Mouse (Mus musculus): ENCODE data around the gene Cpm. TPM values are rescaled to one million over a fixed set of nuclear protein-coding genes. Genes with fewer than 3 reads are reported as not detected.
"Not testable (repeated sequence)": the region's sequence is repeated elsewhere in the genome, so short reads cannot be mapped to it uniquely, and the experiment has no call there.

The Cpm gene
- total RNA-seq, 2 experiments from 2014 or later: 2.8 to 3.6 TPM

DNA sequence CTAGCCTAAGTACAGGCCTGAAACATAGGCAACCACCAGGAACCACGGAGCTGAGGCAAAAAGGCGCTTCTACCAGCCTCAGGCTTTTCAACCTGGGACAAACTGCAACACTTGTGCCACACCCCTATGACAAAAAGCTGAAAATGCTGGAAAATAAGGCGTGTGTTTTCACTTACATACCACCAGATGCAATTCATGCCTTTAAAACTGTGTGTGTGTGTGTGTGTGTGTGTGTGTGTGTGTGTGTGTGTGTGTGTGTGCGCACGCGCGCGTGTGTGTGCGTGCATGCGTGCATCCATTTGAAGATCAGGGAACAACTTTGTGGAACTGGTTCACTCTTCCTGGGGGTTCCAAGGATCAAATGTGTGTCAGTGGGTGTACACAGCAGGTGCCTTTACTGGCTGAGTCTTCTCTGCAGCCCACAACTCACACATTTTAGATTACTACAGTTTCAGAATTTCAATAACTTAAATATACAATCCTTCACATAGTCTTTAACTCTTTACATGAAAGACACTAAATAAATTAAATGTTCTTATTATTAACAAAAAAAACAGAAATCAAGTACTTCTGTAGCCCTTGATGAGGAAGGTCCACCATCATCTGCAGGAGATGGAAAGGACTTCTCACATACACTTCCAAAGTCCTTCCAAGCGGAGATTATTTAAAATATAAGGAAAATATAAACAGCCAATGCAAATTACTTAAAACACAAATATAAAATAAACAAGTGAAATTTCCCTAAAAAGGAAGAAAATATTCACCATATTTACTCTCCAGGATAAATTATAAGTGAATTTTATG, 60.2 kb downstream of the Cpm start:
- DNase-seq: no peak

DNA sequence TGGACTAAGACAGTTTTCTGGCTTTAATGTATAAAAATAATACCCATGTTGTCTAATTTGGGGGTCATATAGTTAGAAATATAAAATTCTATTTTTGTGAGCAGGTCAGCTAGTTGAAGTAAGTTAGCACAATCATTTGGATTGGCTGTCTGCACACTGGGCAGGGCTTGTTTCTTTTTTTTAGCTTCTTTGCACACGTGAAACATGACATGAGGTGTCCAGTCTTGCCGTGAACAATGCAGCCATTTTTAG, 60.7 kb downstream of the Cpm start:
- no peak for DNase-seq

DNA sequence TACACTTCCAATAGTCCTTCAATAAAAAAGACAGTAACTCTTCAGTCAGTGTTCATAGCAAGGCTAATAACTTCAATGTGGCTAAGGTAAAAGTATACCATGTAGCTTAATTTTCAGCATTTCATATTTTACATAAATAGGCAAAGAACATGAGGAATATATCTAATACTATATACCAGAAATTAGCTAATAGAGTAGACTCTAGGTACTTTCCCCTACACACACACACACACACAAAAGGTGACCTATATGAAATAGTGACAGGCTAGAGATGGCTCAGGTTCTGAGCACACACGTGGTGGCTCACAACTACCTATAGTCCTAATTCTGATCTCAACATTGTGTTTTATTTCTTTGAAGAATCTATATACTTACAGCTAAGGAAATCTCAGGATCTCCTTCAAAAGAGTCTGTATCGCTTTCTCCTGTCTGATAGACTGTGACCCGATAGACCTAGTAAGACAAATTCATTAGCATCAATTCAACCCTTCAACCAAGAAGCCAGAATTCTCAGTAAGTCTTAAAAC, 61.5 kb downstream of the Cpm start:
- DNase-seq: no peak

DNA sequence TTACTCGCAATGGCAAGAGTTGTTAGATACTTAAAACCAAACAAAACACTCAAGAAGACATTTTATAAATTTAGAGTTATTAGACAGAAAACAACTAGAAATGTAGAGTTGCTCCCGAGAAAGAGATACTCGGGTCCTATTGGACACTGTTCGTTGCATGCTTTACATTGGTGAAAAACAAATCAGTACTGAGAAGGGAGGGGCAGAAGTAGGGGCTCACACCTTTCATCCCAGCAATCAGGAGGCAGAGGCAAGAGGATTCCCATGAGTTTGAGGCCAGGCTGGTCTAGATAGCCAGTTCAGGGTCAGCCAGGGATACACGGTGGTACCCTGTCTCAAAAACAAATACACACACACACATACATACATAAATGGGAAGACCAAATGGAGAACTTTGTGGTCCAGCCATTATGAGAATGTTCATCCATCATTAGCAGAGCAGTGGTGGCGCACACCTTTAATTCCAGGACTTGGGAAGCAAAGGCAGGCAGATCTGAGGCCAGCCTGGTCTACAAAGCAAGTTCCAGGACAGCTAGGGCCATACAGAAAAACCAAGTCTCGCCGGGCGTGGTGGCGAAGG, 62.2 kb downstream of the Cpm start:
- DNase-seq: no peak

DNA sequence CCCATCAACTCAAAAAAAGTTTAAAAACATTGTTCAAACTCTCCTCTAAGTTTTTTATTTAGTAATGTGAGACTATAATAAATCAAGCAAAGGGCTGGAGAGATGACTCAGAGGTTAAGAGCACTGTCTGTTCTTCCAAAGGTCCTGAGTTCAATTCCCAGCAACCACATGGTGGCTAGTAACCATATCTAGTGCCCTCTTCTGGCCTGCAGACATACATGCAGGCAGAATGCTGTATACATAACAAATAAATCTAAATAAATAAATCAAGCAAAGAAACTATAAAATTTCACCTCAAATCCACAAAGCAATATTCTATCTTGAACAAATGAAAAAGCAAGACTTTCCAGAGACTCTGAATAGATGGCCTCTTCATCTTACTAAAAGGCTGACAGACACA, 62.9 kb downstream of the Cpm start:
- DNase-seq: no peak

DNA sequence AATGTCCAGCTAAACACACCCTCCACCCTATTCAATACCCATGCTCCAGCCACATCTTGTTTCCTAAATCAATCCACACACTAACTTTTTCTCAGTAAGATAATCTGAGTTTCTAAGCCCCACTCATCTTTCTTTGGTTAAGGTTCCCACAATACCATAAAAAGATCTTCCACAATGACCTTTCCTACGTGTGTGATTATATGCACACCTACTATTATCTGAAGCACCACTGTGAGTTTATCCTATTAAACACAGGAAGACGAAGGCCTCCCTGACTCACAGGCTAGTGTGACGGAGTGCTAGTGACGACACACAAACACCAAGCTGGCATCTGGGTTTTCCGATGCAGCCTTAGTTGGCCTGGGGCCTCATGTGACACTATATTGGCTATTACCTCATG, 63.7 kb downstream of the Cpm start:
- DNase-seq: no peak

DNA sequence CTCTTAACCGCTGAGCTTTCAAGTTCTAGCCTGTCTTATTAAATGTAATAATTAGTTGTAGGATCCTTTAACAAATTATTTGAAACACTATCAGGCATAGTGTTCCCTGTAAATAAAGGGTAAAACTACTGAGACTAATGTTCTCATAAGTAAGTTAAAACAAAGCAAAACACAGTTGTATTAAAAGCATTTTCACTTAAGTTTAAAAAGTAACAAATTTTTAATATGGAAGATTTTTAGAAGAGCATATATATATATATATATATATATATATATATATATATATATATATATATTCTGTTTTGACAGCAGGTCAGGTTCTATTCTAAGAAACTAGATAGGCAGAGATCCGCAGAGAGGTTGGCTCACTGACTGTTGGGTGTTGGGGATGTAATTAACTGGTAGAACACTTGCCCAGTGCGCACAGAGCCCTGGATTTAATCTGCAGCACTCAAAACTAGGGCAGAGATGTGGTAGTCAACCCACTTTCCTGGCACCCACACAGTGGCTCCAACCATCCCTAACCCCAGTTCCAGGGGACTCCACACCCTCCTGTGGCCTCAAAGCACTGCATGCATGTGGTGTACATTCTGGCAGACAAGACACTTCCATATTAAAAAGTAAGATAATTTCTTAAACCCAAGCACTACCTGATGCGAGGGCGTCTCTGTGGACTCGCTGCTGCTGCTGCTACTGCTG, 65.1 kb downstream of the Cpm start:
- no peak for DNase-seq

DNA sequence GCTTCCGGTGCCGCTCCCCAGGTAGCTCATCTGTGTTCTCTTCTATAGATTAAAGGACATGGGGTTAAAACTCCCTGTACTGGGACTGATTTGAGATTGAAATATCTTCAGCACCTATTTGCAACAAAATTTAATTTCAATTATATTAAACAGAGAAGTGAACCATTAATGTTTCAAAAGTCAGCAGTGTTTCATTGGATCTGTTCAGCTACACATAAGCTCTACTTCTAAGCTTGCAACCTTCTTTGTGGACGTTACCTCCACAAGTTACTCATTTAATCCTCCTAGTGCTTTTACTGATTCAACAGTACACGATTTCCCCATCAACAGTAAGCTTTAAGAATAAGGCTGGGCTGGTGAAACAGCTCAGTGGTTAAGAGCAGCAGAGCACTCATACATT, 65.7 kb downstream of the Cpm start:
- DNase-seq: no peak

DNA sequence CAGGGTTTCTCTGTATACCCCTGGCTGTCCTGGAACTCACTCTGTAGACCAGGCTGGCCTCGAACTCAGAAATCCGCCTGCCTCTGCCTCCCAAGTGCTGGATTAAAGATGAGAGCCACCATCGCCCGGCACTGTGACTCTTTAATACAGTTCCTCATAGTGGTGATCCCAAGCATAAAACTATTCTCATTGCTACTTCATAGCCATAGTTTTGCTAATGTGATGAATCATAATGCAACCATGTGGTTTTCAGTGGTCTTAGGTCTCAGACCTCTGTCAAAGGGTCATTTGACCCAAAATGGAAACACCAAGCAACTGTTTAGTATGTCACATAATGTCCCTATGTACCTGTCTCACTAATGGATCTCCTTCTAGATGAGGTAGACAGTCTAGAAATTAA, 66.3 kb downstream of the Cpm start:
- no peak for DNase-seq

DNA sequence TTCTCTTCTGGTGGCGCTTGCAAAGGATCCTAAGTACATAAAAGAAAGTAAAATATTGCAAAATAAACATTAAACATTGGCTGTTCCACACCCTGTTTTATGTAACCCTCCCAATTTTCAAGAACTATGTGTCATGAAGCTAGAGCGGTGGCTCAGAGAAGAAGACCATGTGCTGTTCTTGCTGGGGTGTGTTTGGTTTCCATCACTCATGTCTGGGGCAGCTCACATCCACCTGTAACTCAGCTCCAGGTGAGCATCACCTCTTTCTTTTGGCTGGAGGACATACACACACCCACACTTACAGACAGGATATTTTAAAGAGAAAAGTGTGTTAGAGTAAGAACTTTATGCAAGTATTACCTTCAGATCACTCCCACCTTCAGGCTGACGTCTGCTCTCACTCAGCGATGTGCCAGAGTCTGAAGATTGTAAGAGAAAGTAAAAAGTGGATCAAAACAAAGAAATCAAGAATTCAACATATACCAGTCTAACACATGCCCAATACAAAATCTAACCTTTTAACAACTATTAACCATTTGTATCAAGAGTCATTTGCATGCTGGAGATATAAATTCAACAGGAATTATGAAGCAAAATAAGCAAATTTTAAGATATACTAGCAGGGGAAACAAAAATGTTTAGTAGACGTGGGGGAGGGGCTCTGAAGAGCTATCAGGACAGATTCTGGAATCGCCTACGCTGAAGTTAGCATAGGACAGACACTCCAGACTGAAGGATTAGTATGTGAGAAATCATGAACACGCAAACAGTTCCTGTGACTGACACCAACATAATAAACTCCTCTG, 66.9 kb downstream of the Cpm start:
- no peak for DNase-seq

DNA sequence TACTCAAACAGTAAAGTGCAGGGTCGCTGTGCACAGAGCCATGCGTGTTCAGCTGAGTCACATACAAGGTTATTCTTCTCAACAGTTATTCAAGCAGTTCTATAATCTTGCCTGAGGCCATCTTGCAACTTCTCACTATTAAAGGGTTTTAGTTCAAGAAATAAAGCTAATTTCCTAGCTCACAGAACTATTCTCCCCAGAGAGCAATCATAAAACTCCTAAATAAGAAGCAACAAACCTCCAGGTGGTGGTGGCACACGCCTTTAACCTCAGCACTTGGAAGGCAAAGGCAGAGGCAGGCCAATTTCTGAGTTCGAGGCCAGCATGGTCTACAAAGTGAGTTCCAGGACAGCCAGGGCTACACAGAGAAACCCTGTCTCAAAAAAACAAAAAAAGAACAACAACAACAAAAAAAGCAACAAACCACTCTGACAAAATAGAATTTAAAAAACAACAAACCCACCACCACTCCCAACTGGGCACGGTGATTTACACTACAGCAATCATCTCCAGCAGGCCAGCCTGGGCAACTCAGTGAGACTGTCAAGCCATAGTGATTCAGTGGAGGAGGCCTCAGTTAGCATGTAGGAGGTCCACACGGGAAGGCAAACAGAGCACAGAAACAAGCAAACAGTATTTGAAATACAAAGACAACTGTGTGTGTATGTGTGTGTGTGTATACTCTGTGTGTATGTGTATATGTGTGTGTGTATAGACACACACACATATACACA, 67.7 kb downstream of the Cpm start:
- no peak for DNase-seq

DNA sequence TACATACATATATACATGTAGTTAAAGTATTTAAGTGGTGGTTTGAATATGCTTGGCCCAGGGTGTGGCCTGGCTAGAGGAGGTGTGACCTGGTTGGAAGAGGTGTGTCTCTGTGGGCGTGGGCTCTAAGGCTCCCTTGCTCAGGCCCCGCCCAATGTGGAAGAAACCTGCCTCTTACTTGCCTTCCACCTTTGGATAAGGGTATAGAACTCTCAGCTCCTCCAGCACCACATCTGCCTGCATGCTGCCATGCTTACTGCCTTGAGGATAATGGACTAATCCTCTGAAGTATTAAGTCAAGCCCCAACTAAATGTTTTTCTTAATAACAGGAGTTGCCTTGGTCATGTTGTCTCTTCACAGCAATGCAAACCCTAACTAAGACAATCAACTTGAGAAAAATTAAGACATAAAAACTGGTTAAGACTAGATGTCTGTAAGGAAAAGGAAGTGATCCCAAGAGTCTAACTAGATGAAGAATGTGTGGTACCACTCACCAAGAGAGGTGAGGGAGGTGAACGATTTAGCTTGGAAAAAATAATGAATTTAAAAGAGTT, 68.3 kb downstream of the Cpm start:
- no peak for DNase-seq

DNA sequence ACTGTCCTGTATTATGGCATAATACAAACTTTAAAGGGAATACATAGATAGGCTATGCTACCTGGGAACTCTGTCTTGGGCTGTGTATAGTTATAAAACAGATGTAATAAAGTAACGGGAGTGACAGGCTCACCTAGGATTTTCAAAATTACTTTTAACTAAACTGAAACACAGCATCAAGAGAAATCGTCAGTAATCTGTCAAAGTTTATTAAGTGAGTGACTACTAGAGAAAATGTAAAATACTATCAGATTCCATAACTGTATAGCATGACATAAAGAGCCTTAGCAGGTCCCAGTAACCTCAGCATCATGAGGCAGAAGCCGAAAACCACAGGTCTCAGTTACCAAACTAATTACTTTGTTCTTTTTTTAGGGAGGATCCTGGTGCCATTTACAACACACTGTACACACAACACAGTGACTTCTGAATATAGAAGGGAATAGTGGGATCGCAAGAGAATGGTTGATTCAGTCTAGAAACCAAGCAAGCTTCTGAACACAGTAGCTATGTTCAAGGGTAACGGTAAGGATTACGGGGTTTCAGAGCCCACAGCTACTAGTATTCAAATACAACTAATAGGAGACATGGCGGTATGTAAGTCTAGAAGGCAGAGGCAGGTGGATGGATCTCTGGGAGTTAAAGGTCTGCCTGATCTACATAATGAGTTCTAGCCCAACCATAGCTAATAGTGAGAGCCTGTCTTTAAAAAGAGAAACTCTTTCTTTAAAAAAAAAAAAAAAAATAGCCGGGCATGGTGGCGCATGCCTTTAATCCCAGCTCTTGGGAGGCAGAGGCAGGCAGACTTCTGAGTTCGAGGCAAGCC, 69.2 kb downstream of the Cpm start:
- no peak for DNase-seq

DNA sequence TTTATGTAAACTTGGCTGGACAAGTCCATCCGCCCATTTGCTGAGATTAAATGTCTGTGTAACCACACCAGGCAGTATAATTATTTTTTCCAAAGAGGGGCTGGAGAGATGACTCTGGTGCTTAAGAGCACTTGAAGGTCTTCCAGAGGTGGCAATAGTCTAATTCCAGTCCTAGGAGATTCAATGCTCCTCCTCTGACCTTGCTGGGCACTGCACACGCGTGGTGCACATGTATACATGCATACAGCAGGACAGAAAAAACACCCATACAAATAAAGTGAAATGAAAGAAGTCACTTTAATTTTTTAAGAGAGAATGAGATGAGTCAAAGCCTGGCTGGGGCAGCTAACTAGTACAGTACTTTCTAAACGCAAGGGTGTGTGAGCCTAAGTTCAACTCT, 70.6 kb downstream of the Cpm start:
- DNase-seq: no peak

DNA sequence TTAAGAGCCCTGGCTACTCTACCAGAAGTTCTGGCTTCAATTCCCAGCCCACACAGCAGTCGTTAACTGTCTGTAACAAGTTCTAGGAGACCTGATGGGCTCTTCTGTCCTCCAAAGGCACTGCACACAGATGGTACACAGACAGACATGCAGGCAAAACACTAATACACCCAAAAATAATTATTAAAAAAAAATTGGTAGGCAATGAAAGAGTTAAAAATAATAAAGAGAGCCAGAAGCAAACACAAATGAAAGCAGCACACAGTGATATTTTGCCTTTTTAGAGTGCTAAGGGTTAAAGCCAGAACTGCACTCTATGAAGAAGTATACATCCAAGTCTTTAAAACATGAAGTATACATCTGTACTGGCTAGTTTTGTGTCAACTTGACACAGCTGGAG, 71.2 kb downstream of the Cpm start:
- DNase-seq: no peak

DNA sequence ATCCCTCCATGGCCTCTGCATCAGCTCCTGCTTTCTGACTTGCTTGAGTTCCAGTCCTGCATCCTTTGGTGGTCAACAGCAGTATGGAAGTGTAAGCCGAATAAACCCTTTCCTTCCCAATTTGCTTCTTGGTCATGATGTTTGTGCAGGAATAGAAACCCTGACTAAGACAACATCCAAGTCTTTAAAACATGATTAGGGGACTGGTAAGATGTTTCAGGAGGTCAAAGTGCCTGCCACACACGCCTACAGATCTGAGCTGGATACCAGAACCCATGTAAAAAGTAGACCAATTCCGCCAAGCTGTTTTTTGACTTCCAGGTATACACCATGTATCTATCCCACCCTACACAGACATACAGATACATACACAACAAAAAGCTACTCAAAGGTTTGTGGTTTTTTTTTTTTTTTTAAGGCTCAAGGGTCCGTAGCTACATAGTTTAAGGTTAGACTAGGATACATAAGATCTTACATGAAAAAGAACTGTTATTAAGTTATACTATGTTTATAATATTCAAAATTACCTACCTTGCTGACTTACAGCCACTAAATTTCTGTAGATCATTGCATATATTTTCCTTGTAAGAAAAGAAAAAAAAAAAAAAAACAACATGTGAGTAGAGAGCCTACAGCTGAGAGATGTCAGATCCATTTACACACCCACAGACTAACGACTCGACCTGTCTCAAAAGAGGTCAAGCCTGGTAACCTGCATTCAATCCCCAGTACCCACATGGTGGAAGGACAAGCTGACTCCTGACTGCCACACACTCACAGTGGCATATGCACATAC, 71.9 kb downstream of the Cpm start:
- DNase-seq: no peak

DNA sequence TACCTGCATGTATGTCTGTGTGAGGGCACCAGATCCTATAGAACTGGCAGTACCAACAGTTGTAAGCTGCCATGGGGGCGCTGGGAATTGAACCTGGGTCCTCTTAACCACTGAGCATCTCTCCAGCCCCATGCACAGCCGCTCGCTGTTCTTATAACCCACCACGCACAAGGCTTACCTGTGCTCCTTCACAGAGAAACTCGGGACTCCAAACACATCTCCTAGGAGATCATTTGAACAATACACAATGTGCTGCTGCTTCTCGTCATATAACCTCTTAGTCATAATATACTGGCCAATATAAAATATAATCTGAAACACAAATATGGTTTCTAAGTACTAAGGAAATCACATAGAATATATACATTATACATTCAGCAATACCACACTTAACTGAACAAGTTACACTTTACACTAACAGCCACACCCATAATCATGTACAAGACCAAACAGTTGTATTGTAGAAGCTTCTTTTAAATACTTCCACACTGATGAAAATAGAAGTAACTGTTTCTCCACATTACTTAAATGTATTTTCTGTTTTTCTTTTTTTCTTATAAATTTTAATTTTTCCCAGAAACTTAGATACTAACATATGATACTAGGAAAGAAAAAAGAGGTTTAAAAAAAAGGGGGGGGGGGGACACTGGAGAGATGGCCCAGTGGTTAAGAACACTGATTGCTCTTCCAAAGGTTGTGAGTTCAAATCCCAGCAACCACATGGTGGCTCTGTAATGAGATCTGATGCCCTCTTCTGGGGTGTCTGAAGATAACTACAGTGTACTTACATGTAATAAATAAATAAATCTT, 72.9 kb downstream of the Cpm start:
- DNase-seq: no peak

DNA sequence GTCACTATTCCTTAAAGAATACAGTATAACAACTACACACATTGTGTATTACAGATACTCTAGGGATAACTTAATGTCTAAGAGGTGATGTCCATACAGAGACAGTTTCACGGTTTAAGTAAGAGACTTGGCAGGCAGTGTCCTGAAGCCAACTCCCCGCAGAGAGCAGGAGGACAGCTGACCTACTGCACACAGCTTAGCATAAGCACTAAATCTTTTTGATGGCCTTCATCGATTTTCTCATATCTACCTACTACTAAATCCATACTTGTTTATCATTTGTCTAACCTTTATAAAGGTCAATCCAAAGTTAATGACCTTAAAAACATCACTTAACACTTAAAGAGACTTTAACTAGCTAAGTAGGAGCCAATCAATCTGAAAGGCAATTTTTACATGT, 74.2 kb downstream of the Cpm start:
- DNase-seq: no peak

DNA sequence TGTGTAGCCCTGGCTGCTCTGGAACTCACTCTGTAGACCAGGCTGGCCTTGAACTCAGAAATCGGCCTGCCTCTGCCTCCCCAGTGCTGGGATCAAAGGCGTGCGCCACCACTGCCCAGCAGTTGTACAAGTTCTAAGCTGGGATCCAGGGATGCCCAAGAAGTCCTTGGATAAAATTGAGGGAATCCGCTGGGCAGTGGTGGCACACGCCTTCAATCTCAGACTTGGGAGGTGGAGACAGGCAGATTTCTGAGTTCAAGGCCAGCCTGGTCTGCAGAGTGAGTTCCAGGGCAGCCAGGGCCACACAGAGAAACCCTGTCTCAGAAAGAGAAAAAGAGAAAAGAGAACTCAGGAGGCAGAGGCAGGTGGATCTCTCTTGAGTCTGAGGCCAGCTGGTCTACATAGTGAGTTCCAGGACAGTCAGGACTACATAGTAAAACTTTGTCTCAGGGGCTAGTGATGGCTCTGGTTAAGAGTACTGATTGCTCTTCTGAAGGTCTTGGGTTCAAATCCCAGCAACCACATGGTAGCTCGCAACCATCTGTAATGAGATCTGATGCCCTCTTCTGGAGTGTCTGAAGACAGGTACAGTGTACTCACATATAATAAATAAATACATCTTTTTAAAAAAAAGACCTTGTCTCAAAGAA, 75.1 kb downstream of the Cpm start:
- not testable (repeated sequence) for DNase-seq
